Mouse (Mus musculus) embryonic facial prominence, embryonic 15.5 days (tissue): Measurements from ENCODE around the gene Lck. TPM values are rescaled to one million over a fixed set of nuclear protein-coding genes. Genes with fewer than 3 reads are reported as not detected.

Source experiments
- ATAC-seq: fragments of 200-750 bp; cut with Nextera tagmentation; 2 replicates; pipeline ENCODE4 v1.8.0; 2017; ENCODE audit warnings: low read depth, moderate TSS enrichment; ENCODE audit not compliant: insufficient number of reproducible peaks, low FRiP score, low TSS enrichment
- H3K27ac ChIP-seq: fragments of 300-500 bp; sonication (generic); replicated peaks from 2 replicates; pipeline ENCODE4 v1.5.1; 2015; ENCODE audit warnings: mild to moderate bottlenecking, inconsistent platforms
- H3K27me3 ChIP-seq: fragments of 300-500 bp; sonication (generic); 2 replicates; pipeline ENCODE4 v1.6.1; 2015; ENCODE audit warnings: inconsistent platforms
- H3K36me3 ChIP-seq: fragments of 300-500 bp; sonication (generic); 2 replicates; pipeline ENCODE4 v1.6.1; 2015; ENCODE audit warnings: mild to moderate bottlenecking, inconsistent platforms
- H3K4me1 ChIP-seq: fragments of 300-500 bp; sonication (generic); 2 replicates; pipeline ENCODE4 v1.6.1; 2015; ENCODE audit warnings: inconsistent platforms
- H3K4me2 ChIP-seq: fragments of 300-500 bp; sonication (generic); replicated peaks from 2 replicates; pipeline ENCODE4 v1.6.1; 2015; ENCODE audit warnings: mild to moderate bottlenecking, inconsistent platforms
- H3K4me3 ChIP-seq: fragments of 300-500 bp; sonication (generic); replicated peaks from 2 replicates; pipeline ENCODE4 v1.5.1; 2015; ENCODE audit warnings: mild to moderate bottlenecking, inconsistent platforms
- H3K9ac ChIP-seq: fragments of 300-500 bp; sonication (generic); 2 replicates; pipeline ENCODE4 v1.6.1; 2015; ENCODE audit warnings: inconsistent platforms
- H3K9me3 ChIP-seq: fragments of 300-500 bp; sonication (generic); replicated peaks from 2 replicates; pipeline ENCODE4 v1.6.1; 2016; ENCODE audit warnings: inconsistent platforms
- WGBS: fragments of 180-500 bp; shearing (Covaris S2); methylation state at CpG from one replicate; pipeline ENCODE4 v1.1.7; 2015; 5-methylcytosine and 5-hydroxymethylcytosine counted together
- polyA plus RNA-seq: library from polyadenylated mRNA; unstranded; fragments of >200 nt; fragmentation: Nextera tagmentation; extraction: Ambion mirVana; gene quantifications from 2 replicates; pipeline ENCODE4 v1.2.1, GENCODE M21; 2015

Lck gene
- polyA plus RNA-seq, 1 experiment from 2014 or later, result 6.8 TPM

GRCm38 (mm10) chr4:129571551-129572084 is 1.8 kb downstream of the Lck start:
- Histone ChIP-seq H3K4me3 (no peak overlapping the region), H3K9me3 (no peaks in the 10 kb centered on the region), H3K4me1 (no peaks in the 10 kb centered on the region), H3K4me2 (no peak overlapping the region), H3K9ac (no peak overlapping the region), H3K27ac (no peak overlapping the region), H3K36me3 (no peaks in the 10 kb centered on the region), H3K27me3 (no peaks in the 10 kb centered on the region)
- 78% methylated on average over 8 of the region's 8 CpGs for WGBS
- no peak for ATAC-seq

GRCm38 (mm10) chr4:129570028-129570427 is 3.4 kb downstream of the Lck start:
- Histone ChIP-seq H3K27me3 (no peaks in the 10 kb centered on the region), H3K4me2 (no peak overlapping the region)

GRCm38 (mm10) chr4:129568366-129568765 is 5.1 kb downstream of the Lck start:
- no peaks in the 10 kb centered on the region for H3K9me3 ChIP-seq
- H3K4me3 ChIP-seq, result no peak overlapping the region
- H3K9ac ChIP-seq, result no peak overlapping the region
- 90% methylated on average over 7 of the region's 7 CpGs for WGBS
- no peak for ATAC-seq
- H3K27ac ChIP-seq, result no peak overlapping the region
- H3K36me3 ChIP-seq, result no peaks in the 10 kb centered on the region
- no peaks in the 10 kb centered on the region for H3K27me3 ChIP-seq
- H3K4me2 ChIP-seq, result no peak overlapping the region
- 0 out of 2 replicates have a peak, but pooled peaks cover 3% of the 10 kb centered on the region for H3K4me1 ChIP-seq

More at GRCm38 (mm10) chr4:129570028-129570427, 3.4 kb downstream of the Lck start:
- 84% methylated on average over 6 of the region's 6 CpGs for WGBS
- Histone ChIP-seq H3K4me1 (no peaks in the 10 kb centered on the region), H3K4me3 (no peak overlapping the region), H3K9me3 (no peaks in the 10 kb centered on the region), H3K9ac (no peak overlapping the region), H3K27ac (no peak overlapping the region), H3K36me3 (no peaks in the 10 kb centered on the region)
- ATAC-seq, result no peak

GRCm38 (mm10) chr4:129565139-129565538 is 8.3 kb downstream of the Lck start:
- H3K4me1 ChIP-seq, result 0 out of 2 replicates have a peak, but pooled peaks cover 3% of the 10 kb centered on the region
- no peaks in the 10 kb centered on the region for H3K36me3 ChIP-seq
- no peak for ATAC-seq
- H3K9ac ChIP-seq, result no peak overlapping the region
- H3K9me3 ChIP-seq, result no peaks in the 10 kb centered on the region
- no peak overlapping the region for H3K27ac ChIP-seq
- H3K4me3 ChIP-seq, result no peak overlapping the region
- no peak overlapping the region for H3K4me2 ChIP-seq
- no peaks in the 10 kb centered on the region for H3K27me3 ChIP-seq
- 78% methylated on average over 6 of the region's 6 CpGs for WGBS

- WGBS, result 39% methylated on average over 8 of the region's 8 CpGs
Measured at GRCm38 (mm10) chr4:129563718-129564117, 9.7 kb downstream of the Lck start.

GRCm38 (mm10) chr4:129561184-129561583 is 12.3 kb downstream of the Lck start:
- H3K36me3 ChIP-seq, result no peaks in the 10 kb centered on the region
- no peak overlapping the region for H3K4me3 ChIP-seq
- WGBS, result 88% methylated on average over 5 of the region's 5 CpGs
- no peaks in the 10 kb centered on the region for H3K27me3 ChIP-seq
- no peak overlapping the region for H3K9ac ChIP-seq
- no peak overlapping the region for H3K27ac ChIP-seq
- peaks cover 11% of the 10 kb centered on the region for H3K4me1 ChIP-seq
- H3K9me3 ChIP-seq, result no peaks in the 10 kb centered on the region
- ATAC-seq, result no peak
- no peak overlapping the region for H3K4me2 ChIP-seq

More at GRCm38 (mm10) chr4:129563718-129564117, 9.7 kb downstream of the Lck start:
- H3K27ac ChIP-seq, result no peak overlapping the region
- no peak overlapping the region for H3K4me2 ChIP-seq
- no peak overlapping the region for H3K9ac ChIP-seq
- no peak for ATAC-seq
- H3K27me3 ChIP-seq, result no peaks in the 10 kb centered on the region
- H3K4me1 ChIP-seq, result 0 out of 2 replicates have a peak, but pooled peaks cover 3% of the 10 kb centered on the region
- no peak overlapping the region for H3K4me3 ChIP-seq
- no peaks in the 10 kb centered on the region for H3K9me3 ChIP-seq
- no peaks in the 10 kb centered on the region for H3K36me3 ChIP-seq

- no peak for ATAC-seq
- no peaks in the 10 kb centered on the region for H3K27me3 ChIP-seq
- 84% methylated on average over 12 of the region's 12 CpGs for WGBS
Measured at GRCm38 (mm10) chr4:129558321-129558955, 15.0 kb downstream of the Lck start.

GRCm38 (mm10) chr4:129557256-129557808 is 16.1 kb downstream of the Lck start:
- WGBS, result 70% methylated on average over 9 of the region's 9 CpGs
- Histone ChIP-seq H3K9ac (no peak overlapping the region), H3K4me2 (peak overlapping the region; percentile 86), H3K4me1 (peaks cover 19% of the 10 kb centered on the region), H3K27me3 (no peaks in the 10 kb centered on the region), H3K27ac (no peak overlapping the region), H3K4me3 (peak overlapping the region; percentile 53), H3K36me3 (no peaks in the 10 kb centered on the region), H3K9me3 (no peaks in the 10 kb centered on the region)
- no peak for ATAC-seq

More at GRCm38 (mm10) chr4:129558321-129558955, 15.0 kb downstream of the Lck start:
- Histone ChIP-seq H3K4me1 (peaks cover 19% of the 10 kb centered on the region), H3K9me3 (no peaks in the 10 kb centered on the region), H3K4me3 (no peak overlapping the region), H3K9ac (no peak overlapping the region), H3K4me2 (no peak overlapping the region), H3K36me3 (no peaks in the 10 kb centered on the region), H3K27ac (no peak overlapping the region)

GRCm38 (mm10) chr4:129556532-129557223 is 16.8 kb downstream of the Lck start:
- H3K27ac ChIP-seq, result peak overlapping the region; percentile 35; the same call in 1 of the 2 replicates
- 6% methylated on average over 32 of the region's 33 CpGs for WGBS
- peaks cover 19% of the 10 kb centered on the region for H3K4me1 ChIP-seq
- no peaks in the 10 kb centered on the region for H3K27me3 ChIP-seq
- H3K9me3 ChIP-seq, result no peaks in the 10 kb centered on the region
- peak overlapping the region; percentile 86 for H3K4me2 ChIP-seq
- H3K36me3 ChIP-seq, result no peaks in the 10 kb centered on the region
- H3K4me3 ChIP-seq, result peak overlapping the region; percentile 53
- ATAC-seq, result peak; percentile 77
- peak overlapping the region; percentile 42 for H3K9ac ChIP-seq

GRCm38 (mm10) chr4:129555862-129556531 is 17.4 kb downstream of the Lck start:
- no peaks in the 10 kb centered on the region for H3K36me3 ChIP-seq
- H3K4me3 ChIP-seq, result peak overlapping the region; percentile 53
- peak overlapping the region; percentile 26; the same call in 1 of the 2 replicates for H3K9ac ChIP-seq
- no peaks in the 10 kb centered on the region for H3K9me3 ChIP-seq
- peak overlapping the region; percentile 86 for H3K4me2 ChIP-seq
- H3K4me1 ChIP-seq, result peaks cover 19% of the 10 kb centered on the region
- H3K27ac ChIP-seq, result peak overlapping the region; percentile 45; the same call in 1 of the 2 replicates
- H3K27me3 ChIP-seq, result no peaks in the 10 kb centered on the region
- ATAC-seq, result peak; percentile 65
- under 1% methylated on average over 24 of the region's 24 CpGs for WGBS
